Mouse (Mus musculus): ENCODE measurements around the gene Rbfox3.

- TF ChIP-seq POLR2A (IDR thresholded peaks at IDR 0.05; ENCODE audit: insufficient read length, low read depth) (no peak), E2F4 (IDR thresholded peaks at IDR 0.05; ENCODE audit: insufficient read depth) (no peak)
Measured at GRCm38 (mm10) chr11:118908431-118908980, 2.9 kb downstream of the Rbfox3 start.

Data from myocyte (in vitro differentiated cells).